Mouse (Mus musculus): ENCODE results near the gene Slc17a7.
"Not testable (repeated sequence)": the region's sequence is repeated elsewhere in the genome, so short reads cannot be mapped to it uniquely, and the experiment has no call there.

The Slc17a7 gene

DNA sequence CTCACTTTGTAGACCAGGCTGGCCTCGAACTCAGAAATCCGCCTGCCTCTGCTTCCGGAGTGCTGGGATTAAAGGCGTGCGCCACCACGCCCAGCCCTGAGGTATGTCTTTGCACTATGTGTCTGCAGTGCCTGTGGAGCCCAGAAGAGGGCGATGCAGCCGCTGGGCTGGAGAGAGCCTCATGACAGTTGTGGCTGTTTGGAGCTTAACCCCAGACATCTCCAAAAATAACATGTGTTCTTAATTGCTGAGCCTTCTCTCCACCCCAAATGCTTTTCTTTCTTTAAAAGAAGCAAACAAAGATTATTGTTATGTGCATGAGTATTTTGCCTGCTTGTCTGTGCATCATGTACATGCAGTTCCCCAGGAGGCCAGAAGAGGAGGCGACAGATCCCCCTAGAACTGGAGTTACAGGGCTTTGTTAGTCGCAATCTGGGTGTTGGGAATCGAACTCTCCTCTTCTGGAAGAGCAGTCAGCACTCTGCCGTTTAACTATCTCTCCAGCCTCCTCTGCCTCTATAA is 8.7 kb upstream of the Slc17a7 start:
- peak; percentile 49 for DNase-seq

DNA sequence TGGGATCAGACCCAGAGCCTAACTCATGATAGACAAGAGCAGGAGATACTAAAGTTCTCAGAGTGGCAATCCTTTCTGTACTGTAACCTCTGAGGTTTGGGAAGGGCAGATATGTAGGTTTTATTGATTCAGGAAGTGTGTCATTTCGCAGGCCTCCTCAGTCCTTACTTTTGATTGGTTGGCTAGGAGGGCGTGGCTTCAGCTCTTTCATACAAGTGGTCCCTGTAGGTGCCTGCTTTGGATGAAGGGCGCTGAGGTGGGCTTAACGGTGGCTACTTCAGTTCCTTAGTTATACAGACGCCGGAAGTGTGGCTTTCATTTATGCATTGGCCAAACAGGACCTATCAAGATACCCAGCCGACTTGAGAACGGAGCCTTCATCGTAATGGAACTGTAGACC is 8.2 kb upstream of the Slc17a7 start:
- no peak for DNase-seq

- no peak for DNase-seq
Measured at GRCm38 (mm10) chr7:45156206-45156605, 7.5 kb upstream of the Slc17a7 start.

DNA sequence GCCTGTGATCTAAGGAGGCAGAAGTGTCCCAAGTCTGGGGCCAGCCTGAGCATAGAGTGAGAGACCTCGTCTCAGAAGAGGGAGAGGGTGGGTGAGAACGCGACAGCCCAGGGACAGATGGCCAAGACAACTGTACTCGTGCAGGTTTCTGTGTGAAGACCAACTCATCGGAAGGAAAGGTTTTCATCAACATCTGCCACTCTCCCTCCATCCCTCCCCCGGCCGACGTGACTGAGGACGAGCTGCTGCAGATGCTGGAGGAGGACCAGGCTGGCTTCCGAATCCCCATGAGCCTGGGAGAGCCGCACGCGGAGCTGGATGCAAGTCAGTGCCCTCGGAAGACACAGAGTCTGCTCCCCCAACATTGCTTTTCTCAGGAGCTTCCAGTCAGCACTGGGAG is 6.3 kb upstream of the Slc17a7 start:
- DNase-seq, result no peak

DNA sequence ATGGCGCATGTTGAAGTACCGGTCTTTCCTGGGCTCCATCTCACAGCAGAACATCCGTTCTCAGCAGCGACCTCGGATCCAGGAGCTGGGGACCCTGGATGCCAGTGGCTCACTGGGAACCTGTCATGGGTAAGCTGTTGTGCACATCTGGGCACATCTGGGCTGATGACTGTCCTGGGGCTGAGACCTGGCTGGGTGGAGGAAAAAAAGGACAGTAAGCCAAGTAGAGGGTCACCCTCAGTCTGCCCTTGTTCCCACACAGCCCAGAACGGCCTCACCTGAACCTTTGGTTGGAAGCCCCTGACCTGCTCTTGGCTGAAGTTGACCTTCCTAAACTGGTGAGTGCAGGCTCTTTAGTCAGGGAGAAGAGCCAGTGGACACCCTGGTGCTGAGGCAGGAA is 4.8 kb upstream of the Slc17a7 start:
- no peak for DNase-seq

DNA sequence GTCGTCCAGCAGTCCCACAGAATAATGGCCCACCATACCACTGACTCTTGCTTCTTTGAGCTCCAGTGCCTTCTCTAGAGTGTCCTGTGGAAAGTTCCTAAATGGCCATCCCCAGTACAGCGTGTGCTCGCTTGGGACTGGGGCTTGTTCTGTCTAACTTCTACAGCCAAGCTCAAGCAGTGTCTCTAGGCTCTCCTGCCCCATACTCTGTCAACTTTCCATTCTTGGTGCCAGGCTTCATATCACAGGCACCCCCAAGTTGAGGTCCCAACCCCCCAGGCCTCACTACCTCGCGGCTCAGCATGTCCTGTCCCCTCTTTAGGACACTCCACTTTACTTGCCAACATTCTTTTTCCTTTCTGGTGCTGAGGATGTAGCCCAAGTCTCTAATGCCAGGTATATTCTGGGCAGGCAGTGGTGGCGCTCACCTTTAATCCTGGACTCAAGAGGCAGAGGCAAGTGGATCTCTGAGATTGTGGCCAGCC is 3.4 kb upstream of the Slc17a7 start:
- DNase-seq, result no peak

GRCm38 (mm10) chr7:45160866-45161265 is 2.9 kb upstream of the Slc17a7 start:
- no peak for DNase-seq

DNA sequence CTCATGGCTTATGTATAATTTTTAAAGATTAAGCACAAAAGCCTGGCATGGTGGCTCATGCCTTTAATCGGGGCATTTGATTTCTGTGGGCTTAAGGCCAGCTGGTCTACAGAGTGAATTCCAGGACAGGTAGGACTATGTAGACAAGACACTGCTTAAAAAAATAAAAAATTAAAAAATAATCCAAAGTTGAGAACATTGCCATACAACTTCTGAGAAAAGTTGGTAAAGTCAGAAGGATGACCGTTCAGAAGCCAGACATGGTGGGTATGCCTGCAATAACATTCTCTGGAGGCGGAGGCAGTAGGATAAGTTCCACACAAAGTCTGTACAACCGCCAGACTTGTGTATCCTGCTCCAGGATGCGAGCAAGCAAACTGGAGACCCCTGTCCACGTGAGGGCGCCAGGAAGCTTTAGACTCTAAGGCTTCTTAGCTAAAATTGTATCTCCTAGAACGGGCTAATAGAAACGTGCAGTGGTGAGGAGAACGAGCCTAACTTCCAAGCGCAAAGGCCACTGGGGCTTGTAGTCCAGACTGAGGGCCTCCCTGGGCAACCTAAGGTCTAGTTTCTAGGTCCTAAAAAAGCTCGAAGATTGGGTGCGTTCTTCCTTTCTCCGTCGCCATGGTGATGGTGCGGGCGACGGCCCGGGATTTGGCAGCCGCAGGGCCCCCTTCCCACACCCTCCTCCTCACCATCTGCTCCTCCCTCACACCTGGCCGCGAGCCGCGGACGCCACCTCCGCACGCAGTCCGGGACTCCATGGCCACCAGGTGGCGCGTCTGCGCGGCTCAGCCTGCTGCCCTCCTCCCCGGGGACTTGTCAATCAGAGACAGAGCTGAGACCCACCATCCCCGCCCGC is 1.9 kb upstream of the Slc17a7 start:
- peak; percentile 92 for DNase-seq

- DNase-seq, result no peak
Measured at GRCm38 (mm10) chr7:45162551-45162950, 1.2 kb upstream of the Slc17a7 start.

- no peak for DNase-seq
Measured at GRCm38 (mm10) chr7:45162996-45163615, 643 bp upstream of the Slc17a7 start.

DNA sequence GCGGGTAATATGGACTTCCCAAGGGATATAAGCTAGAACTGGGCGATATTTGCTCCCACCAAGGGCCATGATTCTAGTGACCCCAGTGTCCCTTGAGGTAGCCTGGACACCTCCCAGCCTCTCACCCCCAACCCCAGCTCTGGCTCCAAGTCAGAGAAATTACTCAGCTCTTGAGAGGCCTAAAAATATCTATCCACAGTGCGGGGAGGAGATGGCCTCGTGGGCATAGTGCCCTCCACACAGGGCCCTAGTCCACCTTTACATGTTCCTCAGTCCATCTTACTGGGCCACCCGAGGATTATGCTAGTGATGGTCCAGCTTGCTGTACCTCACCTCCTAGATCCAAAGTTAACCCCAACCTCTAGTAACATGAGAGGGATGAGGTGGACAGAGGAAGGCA is 1.1 kb downstream of the Slc17a7 start:
- DNase-seq, result no peak

- DNase-seq, result no peak
Measured at GRCm38 (mm10) chr7:45165701-45166100, 2.0 kb downstream of the Slc17a7 start.

DNA sequence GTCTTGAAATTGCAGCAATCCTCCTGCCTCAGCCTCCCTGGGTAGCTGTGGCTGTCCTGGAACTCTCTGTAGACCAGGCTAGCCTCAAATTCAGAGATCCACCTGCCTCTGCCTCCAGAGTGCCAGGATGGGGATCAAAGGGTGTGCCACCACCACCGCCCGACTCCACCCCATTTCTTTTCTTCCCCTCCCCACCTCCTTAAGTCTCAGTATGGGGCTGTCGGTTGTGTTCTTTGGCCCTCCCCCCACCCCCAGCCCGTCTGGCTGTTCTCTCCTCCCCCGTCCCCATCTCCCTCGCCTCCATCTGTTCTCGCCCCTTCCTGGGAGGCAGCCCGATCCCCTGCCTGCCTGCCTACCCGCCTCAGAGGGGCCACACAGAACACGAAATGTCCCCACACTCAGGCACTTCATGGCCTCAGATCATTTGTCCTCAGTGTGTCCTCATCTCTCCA is 3.2 kb downstream of the Slc17a7 start:
- no peak for DNase-seq

DNA sequence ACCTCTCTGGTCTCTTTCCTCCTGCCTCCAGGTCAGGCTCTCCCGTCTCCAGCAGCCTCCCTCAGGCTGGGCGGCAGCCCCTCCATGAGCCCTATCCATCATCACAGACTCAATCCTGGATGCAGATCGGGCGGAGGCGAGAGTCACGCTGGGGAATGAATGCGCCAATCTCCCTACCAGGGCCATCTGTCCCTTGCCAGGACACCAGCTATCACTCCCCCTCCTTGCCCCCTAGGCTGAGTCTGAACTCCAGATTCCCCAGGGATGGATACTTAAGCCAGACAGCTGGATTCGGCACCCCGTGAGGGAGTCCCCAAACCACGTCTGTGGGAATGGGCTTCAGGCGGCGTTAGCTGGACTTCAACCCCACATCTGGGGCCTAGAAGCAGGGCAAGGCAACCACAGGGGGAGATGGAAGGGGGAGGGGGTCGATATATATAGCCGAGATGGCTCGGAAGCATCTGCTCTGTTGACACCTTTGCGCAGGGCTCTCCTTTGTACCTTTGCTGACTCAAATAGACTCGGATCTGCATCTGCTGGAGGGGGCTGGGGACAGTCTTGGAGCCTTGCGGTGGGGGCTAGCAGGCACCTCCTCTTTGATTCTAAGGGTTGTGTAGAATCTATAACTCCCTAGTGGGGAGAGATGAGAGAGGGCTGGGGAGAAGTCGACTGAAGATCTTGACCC is 4.2 kb downstream of the Slc17a7 start:
- DNase-seq, result no peak

DNA sequence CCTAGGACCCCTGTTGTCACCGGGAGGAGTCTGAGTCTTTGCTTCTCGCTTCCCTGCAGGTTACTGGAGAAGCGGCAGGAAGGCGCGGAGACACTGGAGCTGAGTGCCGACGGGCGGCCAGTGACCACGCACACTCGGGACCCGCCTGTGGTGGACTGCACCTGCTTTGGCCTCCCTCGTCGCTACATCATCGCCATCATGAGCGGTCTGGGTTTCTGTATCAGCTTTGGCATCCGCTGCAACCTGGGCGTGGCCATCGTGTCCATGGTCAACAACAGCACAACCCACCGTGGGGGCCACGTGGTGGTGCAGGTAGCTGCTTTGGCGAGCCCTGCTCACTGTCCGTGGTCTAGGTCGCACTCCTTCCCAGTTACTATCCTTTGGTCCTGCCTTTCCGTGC is 4.9 kb downstream of the Slc17a7 start:
- no peak for DNase-seq

DNA sequence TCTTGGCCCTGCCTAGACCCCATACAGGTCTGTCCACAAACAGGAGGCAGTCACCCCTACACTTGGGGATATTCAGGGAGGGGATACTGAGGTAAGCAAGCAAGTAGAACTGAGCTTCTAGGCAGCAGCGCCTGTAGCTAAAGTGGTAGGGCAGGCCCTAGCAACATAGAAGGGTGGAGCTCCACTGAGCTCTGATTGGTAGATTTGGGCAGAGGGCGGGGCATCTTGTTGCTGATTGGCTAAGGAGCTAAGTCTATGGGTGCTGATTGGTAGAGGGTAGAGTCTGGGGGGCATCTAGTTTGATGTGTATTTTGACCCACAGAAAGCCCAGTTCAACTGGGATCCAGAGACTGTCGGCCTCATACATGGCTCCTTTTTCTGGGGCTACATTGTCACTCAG is 5.7 kb downstream of the Slc17a7 start:
- DNase-seq, result no peak

- DNase-seq, result peak; percentile 30
Measured at GRCm38 (mm10) chr7:45172974-45173373, 9.2 kb downstream of the Slc17a7 start.

DNA sequence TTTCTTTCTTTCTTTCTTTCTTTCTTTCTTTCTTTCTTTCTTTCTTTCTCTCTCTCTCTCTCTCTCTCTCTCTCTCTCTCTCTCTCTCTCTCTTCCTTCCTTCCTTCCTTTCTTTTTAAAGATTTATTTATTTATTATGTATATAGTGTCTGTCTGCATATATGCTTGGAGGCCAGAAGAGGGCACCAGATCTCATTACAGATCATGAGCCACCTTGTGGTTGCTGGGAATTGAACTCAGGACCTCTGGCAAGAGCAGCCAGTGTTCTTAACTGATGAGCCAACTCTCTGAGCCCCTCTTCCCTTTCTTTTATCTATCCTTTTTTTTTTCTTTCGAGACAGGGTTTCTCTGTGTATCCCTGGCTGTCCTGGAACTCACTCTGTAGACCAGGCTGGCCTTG is 10.0 kb downstream of the Slc17a7 start:
- not testable (repeated sequence) for DNase-seq

GRCm38 (mm10) chr7:45174567-45175280 is 11.0 kb downstream of the Slc17a7 start:
- no peak for DNase-seq

GRCm38 (mm10) chr7:45175398-45175797 is 11.6 kb downstream of the Slc17a7 start:
- no peak for DNase-seq

GRCm38 (mm10) chr7:45175929-45176328 is 12.2 kb downstream of the Slc17a7 start:
- no peak for DNase-seq

GRCm38 (mm10) chr7:45176356-45176755 is 12.6 kb downstream of the Slc17a7 start:
- no peak for DNase-seq

GRCm38 (mm10) chr7:45178550-45178949 is 14.8 kb downstream of the Slc17a7 start:
- DNase-seq, result no peak
